Mouse (Mus musculus) hindbrain, embryonic 12.5 days (tissue): ENCODE data around the gene Camta1. TPM values are rescaled to one million over a fixed set of nuclear protein-coding genes. Genes with fewer than 3 reads are reported as not detected.

ENCODE experiments used
- ATAC-seq: fragments of 200-750 bp; cut with Nextera tagmentation; 2 replicates; pipeline ENCODE4 v1.8.0; 2017; ENCODE audit warnings: moderate TSS enrichment; ENCODE audit not compliant: low FRiP score
- H3K27ac ChIP-seq: fragments of 300-500 bp; sonication (generic); 2 replicates; pipeline ENCODE4 v1.5.1; 2016; ENCODE audit warnings: mild to moderate bottlenecking
- H3K27me3 ChIP-seq: fragments of 300-500 bp; sonication (generic); 2 replicates; pipeline ENCODE4 v1.6.1; 2016; ENCODE audit warnings: mild to moderate bottlenecking
- H3K36me3 ChIP-seq: fragments of 300-500 bp; sonication (generic); 2 replicates; pipeline ENCODE4 v1.6.1; 2016; ENCODE audit warnings: mild to moderate bottlenecking
- H3K4me1 ChIP-seq: fragments of 300-500 bp; sonication (generic); 2 replicates; pipeline ENCODE4 v1.6.1; 2016
- H3K4me2 ChIP-seq: fragments of 300-500 bp; sonication (generic); replicated peaks from 2 replicates; pipeline ENCODE4 v1.6.1; 2016; ENCODE audit warnings: mild to moderate bottlenecking
- H3K4me3 ChIP-seq: fragments of 300-500 bp; sonication (generic); 2 replicates; pipeline ENCODE4 v1.5.1; 2016; ENCODE audit warnings: mild to moderate bottlenecking
- H3K9ac ChIP-seq: fragments of 300-500 bp; sonication (generic); 2 replicates; pipeline ENCODE4 v1.6.1; 2016; ENCODE audit warnings: mild to moderate bottlenecking, moderate library complexity
- H3K9me3 ChIP-seq: fragments of 300-500 bp; sonication (generic); replicated peaks from 2 replicates; pipeline ENCODE4 v1.6.1; 2016; ENCODE audit warnings: mild to moderate bottlenecking
- WGBS: fragments of 180-500 bp; shearing (Covaris S2); methylation state at CpG from one replicate; pipeline ENCODE4 v1.1.7; 2016; 5-methylcytosine and 5-hydroxymethylcytosine counted together
- polyA plus RNA-seq: library from polyadenylated mRNA; unstranded; fragments of >200 nt; fragmentation: Nextera tagmentation; extraction: Ambion mirVana; gene quantifications from 2 replicates; pipeline ENCODE4 v1.2.1, GENCODE M21; 2016

Camta1 gene
- polyA plus RNA-seq, 1 experiment from 2014 or later = 136 TPM

DNA sequence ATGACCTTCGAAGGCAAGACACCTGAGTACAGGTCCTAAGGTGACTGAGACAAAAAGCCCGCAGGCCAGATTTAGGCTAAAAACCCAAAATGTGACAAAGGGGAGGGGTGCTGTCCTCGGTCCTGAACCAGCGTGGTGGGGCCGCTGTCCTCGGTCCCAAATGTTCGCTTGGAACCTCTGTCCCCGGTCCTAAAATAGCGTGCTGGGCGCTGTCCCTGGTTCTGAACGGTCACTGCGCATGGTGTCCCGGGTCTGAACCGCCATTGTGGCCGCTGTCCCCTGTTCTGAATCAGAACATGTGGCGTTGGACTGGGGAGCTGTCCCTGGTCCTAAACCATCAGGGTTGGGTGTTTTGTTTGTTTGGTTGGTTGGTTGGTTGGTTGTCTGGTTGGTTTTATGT lies 257.2 kb downstream of the Camta1 start:
- H3K27ac ChIP-seq = no peak overlapping the region
- H3K36me3 ChIP-seq = no peaks in the 10 kb centered on the region
- no peak overlapping the region for H3K9ac ChIP-seq
- no peak overlapping the region for H3K4me3 ChIP-seq
- ATAC-seq = no peak
- H3K9me3 ChIP-seq = no peaks in the 10 kb centered on the region
- no peaks in the 10 kb centered on the region for H3K4me1 ChIP-seq
- WGBS = 8% methylated on average over 16 of the region's 16 CpGs
- peaks cover 3% of the 10 kb centered on the region; the same call in 1 of the 2 replicates for H3K27me3 ChIP-seq
- no peak overlapping the region for H3K4me2 ChIP-seq

DNA sequence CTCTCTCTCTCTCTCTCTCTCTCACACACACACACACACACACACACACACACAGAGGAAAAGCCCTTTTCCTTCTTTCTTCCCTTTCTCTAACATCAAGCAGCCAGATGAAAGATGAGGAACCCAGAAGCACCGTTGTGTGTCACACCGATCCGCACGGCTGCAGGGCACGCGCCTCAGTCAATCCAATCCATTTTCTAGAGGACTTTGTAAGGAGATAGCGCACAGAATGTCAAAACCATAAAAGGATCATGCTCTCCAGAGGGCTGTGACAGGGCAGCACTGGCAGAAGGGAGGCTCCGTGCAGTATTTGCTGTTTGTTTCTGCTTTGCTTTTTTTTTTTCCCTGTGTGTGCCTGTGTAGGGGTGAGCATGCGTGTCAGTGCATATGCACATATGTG lies 258.1 kb downstream of the Camta1 start:
- H3K27me3 ChIP-seq = peaks cover 3% of the 10 kb centered on the region; the same call in 1 of the 2 replicates
- no peak for ATAC-seq
- no peak overlapping the region for H3K9ac ChIP-seq
- H3K27ac ChIP-seq = no peak overlapping the region
- no peaks in the 10 kb centered on the region for H3K36me3 ChIP-seq
- H3K4me2 ChIP-seq = no peak overlapping the region
- 81% methylated on average over 9 of the region's 9 CpGs for WGBS
- no peak overlapping the region for H3K4me3 ChIP-seq
- H3K9me3 ChIP-seq = no peaks in the 10 kb centered on the region
- H3K4me1 ChIP-seq = no peaks in the 10 kb centered on the region

DNA sequence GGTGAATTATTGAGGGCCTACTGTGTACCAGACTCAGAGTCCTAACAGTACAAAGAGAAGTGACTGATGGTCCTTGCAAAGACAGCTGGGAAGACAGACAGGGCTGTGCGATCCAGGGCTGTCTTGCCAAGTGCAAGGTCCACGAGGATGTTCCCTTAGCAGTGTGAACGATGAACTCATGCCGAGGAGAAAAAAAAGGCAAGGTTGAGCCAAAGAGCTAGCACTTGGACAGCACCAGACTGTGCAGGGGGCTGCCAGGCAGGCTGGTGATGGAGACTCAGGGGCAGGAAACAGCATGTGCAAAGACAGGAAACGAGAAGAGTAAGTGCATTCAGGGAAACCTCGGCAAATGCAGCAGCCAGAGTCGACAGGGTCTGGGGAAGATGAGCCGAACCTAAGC lies 266.6 kb downstream of the Camta1 start:
- Histone ChIP-seq H3K4me2 (no peak overlapping the region), H3K9ac (no peak overlapping the region), H3K27me3 (no peaks in the 10 kb centered on the region), H3K27ac (no peak overlapping the region), H3K4me3 (no peak overlapping the region), H3K4me1 (no peaks in the 10 kb centered on the region), H3K36me3 (no peaks in the 10 kb centered on the region), H3K9me3 (no peaks in the 10 kb centered on the region)
- no peak for ATAC-seq
- 62% methylated on average over 8 of the region's 8 CpGs for WGBS

DNA sequence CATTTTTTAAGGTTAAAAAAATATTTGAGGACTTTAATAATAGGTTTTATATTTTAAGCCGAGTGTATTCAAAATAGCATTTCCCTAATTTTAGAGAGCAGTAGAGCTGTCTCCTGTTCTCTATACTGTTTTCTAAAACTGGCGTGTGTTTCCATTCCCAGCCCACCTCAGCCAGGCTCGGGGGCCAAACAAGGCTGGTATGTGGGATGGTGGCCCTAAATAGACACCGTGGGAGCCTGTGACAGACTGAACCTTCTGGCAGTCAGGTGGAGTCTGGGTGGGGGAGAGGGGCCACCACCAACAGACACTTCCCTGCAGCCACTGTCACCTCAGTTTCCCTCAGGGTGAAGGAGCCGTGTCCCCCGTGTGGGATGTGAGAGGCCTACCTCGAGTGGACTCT lies 268.6 kb downstream of the Camta1 start:
- Histone ChIP-seq H3K9ac (no peak overlapping the region), H3K27ac (no peak overlapping the region), H3K4me2 (no peak overlapping the region), H3K27me3 (no peaks in the 10 kb centered on the region), H3K9me3 (no peaks in the 10 kb centered on the region), H3K4me1 (no peaks in the 10 kb centered on the region), H3K4me3 (no peak overlapping the region), H3K36me3 (no peaks in the 10 kb centered on the region)
- 78% methylated on average over 7 of the region's 7 CpGs for WGBS
- no peak for ATAC-seq

DNA sequence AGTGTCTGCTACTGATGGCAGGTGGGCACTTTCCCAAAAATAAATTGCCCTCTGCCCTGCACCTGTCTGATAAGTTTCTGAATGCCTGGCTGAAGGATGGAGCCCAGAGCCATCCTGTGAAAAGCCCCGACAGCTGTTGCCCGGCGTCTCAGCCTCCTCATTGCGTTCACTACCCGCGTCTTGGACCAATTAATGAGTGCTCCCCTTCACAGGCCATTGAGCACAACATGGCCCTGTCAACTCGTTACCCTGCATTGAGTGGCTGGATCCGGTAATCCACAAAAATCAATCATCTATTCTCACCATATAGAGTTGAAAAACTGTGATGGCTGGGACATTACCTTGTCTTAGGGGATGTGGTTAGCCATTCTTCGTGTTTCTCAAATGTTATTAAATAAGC lies 275.6 kb downstream of the Camta1 start:
- no peaks in the 10 kb centered on the region for H3K36me3 ChIP-seq
- H3K9me3 ChIP-seq = no peaks in the 10 kb centered on the region
- no peak for ATAC-seq
- no peak overlapping the region for H3K4me2 ChIP-seq
- 39% methylated on average over 9 of the region's 9 CpGs for WGBS
- H3K9ac ChIP-seq = no peak overlapping the region
- H3K27ac ChIP-seq = no peak overlapping the region
- H3K4me3 ChIP-seq = no peak overlapping the region
- peaks cover 13% of the 10 kb centered on the region; the same call in 1 of the 2 replicates for H3K4me1 ChIP-seq
- no peaks in the 10 kb centered on the region for H3K27me3 ChIP-seq

DNA sequence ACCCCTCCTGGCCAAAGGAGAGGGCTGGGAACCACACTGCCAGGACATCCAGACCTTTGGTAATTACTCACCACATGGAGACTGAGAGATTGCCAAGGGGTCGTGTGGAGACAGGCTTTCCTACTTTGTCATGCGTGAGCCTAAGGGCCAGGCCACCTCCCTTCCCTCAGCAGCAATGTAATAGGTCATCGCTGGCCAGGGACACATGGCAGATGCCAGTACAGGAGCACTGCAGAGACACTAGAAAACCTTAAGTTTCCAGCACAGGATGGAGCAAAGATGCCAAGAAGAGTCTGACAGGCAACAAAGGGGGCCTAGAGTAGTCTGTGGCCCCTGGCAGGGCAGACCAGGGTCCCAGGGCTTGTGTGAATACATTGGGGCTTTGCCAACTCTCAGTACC lies 283.7 kb downstream of the Camta1 start:
- no peak overlapping the region for H3K4me3 ChIP-seq
- no peak for ATAC-seq
- H3K27ac ChIP-seq = no peak overlapping the region
- WGBS = 72% methylated on average over 3 of the region's 3 CpGs
- no peaks in the 10 kb centered on the region for H3K9me3 ChIP-seq
- H3K4me2 ChIP-seq = no peak overlapping the region
- H3K4me1 ChIP-seq = 0 out of 2 replicates have a peak, but pooled peaks cover 4% of the 10 kb centered on the region
- H3K9ac ChIP-seq = no peak overlapping the region
- no peaks in the 10 kb centered on the region for H3K36me3 ChIP-seq
- H3K27me3 ChIP-seq = no peaks in the 10 kb centered on the region

DNA sequence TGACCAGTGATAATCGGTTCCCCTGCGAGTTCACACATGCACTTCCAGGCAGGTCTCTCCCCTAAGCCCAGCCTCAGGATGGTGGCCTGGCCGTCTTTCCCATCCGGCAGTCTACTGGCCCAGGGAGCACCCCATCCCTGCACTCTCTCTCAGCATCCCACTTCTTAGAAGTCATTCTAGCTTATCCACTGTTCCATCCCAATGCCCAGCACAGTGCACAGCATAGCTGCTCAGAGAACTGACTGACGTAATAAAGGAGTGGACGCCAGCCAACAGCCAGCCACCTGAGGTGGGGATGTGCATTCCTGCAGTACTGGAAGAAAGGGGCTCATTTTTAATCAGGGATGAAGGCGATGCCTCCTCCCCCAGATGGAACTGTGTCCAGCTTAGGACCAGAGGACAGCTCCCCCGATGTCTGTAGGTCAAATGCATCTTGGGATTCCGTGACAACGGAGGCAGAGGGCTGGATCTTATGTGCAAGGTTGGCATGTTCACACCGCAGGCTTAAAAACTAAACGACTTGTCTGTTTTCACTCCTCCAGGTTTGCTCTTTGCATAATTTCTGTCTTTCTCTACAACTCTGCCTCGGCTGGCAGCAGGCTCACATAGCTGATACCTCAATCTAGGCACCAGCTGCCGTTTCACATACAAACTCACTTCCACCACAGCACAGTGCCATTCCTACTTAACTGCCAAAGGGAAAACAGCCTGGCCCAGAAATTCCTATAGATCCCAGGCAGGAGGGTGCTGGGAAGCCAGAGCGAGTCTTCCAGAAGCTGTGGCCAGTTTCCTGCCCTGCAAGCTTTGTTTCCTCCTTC lies 285.2 kb downstream of the Camta1 start:
- no peaks in the 10 kb centered on the region for H3K27me3 ChIP-seq
- 0 out of 2 replicates have a peak, but pooled peaks cover 6% of the 10 kb centered on the region for H3K4me1 ChIP-seq
- no peaks in the 10 kb centered on the region for H3K9me3 ChIP-seq
- H3K4me2 ChIP-seq = no peak overlapping the region
- H3K9ac ChIP-seq = no peak overlapping the region
- ATAC-seq = no peak
- no peak overlapping the region for H3K4me3 ChIP-seq
- H3K36me3 ChIP-seq = no peaks in the 10 kb centered on the region
- 77% methylated on average over 15 of the region's 15 CpGs for WGBS
- H3K27ac ChIP-seq = no peak overlapping the region

DNA sequence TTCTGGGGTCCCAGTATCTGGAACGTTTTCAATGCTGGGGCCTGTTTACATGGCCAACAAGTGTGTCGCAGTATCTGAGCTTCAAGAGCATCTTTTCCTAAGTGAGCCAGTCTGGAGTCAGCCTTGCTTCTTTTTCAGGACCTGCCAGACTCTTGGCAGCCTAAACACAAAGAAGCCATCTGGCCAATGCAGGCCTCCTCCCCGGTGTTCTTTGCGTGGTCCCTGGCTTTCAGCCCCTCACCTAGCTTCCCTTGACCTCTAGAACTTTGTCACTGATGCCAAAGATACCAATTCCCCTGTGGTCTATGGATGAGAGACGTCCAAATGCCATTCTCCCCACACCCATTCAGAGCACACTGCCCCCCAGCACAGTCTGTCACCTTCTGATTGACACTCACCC lies 289.0 kb downstream of the Camta1 start:
- Histone ChIP-seq H3K9ac (no peak overlapping the region), H3K4me1 (peaks cover 22% of the 10 kb centered on the region), H3K4me2 (no peak overlapping the region), H3K27me3 (peaks cover 7% of the 10 kb centered on the region; the same call in 1 of the 2 replicates), H3K36me3 (no peaks in the 10 kb centered on the region), H3K27ac (no peak overlapping the region), H3K4me3 (no peak overlapping the region), H3K9me3 (no peaks in the 10 kb centered on the region)
- ATAC-seq = no peak
- 54% methylated on average over 5 of the region's 5 CpGs for WGBS

DNA sequence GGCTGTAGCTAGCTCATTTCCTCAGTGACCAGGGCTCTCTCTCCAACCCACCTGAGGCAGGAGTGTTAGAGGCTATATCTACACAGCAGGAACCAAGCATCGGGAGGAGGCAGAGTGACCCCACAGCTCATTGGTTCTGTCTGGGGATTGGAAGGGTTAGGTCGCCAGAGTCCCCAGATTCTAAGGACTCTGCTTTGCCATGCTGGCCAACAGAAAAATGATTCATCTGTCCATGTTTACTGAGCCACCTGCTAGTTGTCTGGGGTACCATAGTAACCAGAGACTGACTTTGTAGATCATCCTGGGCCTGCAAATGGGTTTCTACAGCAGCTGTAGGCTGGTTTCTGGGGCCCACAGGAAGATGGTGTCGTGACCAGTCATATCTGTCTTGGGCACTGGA lies 292.1 kb downstream of the Camta1 start:
- no peak overlapping the region for H3K4me2 ChIP-seq
- WGBS = 79% methylated on average over 3 of the region's 3 CpGs
- H3K4me1 ChIP-seq = peaks cover 28% of the 10 kb centered on the region
- H3K27ac ChIP-seq = 0 out of 2 replicates have a peak overlapping the region, but pooled peaks have one; percentile 14
- ATAC-seq = no peak
- no peaks in the 10 kb centered on the region for H3K36me3 ChIP-seq
- no peaks in the 10 kb centered on the region for H3K9me3 ChIP-seq
- H3K4me3 ChIP-seq = no peak overlapping the region
- H3K9ac ChIP-seq = no peak overlapping the region
- H3K27me3 ChIP-seq = peaks cover 7% of the 10 kb centered on the region; the same call in 1 of the 2 replicates

DNA sequence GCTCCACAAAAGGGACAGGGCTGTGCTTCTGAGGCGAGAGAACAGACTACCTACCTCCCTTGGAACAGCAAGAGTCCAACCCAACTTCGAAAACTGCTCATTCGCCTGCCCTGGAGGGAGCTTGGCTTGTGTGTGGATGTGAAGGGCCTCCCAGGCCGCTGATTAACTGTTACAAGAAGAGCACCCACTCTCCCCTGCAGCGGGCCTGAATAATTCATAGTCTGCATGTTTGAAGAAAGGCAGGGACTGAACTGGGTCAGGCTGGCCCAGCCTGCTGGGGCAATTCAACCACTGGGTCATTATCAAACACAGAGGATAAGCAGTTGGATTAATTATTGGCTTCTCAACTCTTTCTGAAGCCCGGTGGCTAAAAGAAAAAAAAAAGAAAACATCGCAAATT lies 292.8 kb downstream of the Camta1 start:
- no peak overlapping the region for H3K4me2 ChIP-seq
- peaks cover 31% of the 10 kb centered on the region for H3K4me1 ChIP-seq
- H3K9ac ChIP-seq = no peak overlapping the region
- peaks cover 7% of the 10 kb centered on the region; the same call in 1 of the 2 replicates for H3K27me3 ChIP-seq
- H3K27ac ChIP-seq = 0 out of 2 replicates have a peak overlapping the region, but pooled peaks have one; percentile 7
- no peaks in the 10 kb centered on the region for H3K36me3 ChIP-seq
- H3K4me3 ChIP-seq = no peak overlapping the region
- ATAC-seq = no peak
- no peaks in the 10 kb centered on the region for H3K9me3 ChIP-seq
- WGBS = 57% methylated on average over 7 of the region's 7 CpGs

DNA sequence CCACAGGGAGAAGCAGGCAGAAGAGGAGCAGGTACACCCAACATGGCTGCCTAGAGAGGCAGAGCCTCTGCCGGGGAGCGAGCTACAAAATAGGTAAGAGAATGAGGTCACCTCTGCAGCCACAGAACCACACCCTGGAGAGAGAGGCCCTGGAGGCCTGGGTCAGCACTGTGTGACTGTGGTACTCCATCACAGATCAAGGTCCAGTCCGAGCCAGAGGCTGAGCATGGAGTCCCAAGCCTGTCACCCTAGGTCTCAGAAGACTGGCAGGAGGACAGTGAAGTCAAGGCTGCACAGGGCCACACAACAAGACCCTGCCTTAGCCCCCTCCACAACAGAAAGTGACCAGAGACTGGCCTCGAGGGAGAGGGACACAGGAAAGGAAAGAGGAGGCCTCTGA lies 294.6 kb downstream of the Camta1 start:
- H3K4me3 ChIP-seq = no peak overlapping the region
- no peaks in the 10 kb centered on the region for H3K36me3 ChIP-seq
- 75% methylated on average over 4 of the region's 4 CpGs for WGBS
- no peak overlapping the region for H3K27ac ChIP-seq
- ATAC-seq = no peak
- no peak overlapping the region for H3K9ac ChIP-seq
- peaks cover 7% of the 10 kb centered on the region; the same call in 1 of the 2 replicates for H3K27me3 ChIP-seq
- no peaks in the 10 kb centered on the region for H3K9me3 ChIP-seq
- no peak overlapping the region for H3K4me2 ChIP-seq
- H3K4me1 ChIP-seq = peaks cover 29% of the 10 kb centered on the region

DNA sequence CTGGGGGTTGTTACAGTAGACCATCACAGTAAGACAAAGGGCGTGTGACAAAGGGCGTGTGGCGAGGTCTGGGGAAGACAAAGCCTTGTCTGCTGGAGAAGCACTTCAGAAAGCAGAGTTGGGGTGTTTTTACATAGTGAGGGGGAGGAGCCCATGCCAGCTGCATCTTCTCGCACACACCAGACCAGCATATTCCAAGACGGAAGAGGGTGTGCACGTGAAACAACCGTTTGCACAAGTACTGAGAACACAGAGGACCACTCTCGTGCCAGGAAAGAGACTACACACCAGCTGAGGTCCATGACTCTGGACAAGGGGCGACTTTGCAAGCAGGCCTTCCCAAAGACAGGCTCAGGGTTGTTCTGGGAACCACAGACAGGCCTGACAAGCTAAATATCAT lies 306.2 kb downstream of the Camta1 start:
- H3K27me3 ChIP-seq = no peaks in the 10 kb centered on the region
- H3K4me1 ChIP-seq = peaks cover 7% of the 10 kb centered on the region
- H3K27ac ChIP-seq = no peak overlapping the region
- ATAC-seq = no peak
- no peak overlapping the region for H3K4me2 ChIP-seq
- H3K4me3 ChIP-seq = no peak overlapping the region
- H3K9me3 ChIP-seq = no peaks in the 10 kb centered on the region
- 81% methylated on average over 9 of the region's 9 CpGs for WGBS
- H3K9ac ChIP-seq = no peak overlapping the region
- no peaks in the 10 kb centered on the region for H3K36me3 ChIP-seq

DNA sequence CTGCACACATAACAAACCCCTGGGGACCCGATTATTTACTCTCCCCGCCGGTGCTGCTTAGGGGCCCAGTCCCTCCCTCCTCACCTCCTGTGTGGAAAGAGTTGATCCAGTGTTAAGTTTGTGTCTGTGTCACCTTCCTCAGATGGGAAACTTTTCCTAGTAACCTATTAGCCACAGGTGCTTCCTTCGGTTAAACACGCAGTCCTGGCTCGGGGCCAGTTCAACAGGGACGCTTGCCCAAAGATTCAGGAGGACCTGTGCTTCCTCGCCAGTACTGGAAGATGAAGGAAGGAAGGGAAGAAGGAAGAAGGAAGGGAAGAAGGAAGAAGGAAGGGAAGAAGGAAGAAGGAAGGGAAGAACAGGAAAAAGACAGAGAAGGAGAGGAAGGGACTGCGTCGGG lies 312.2 kb downstream of the Camta1 start:
- Histone ChIP-seq H3K4me1 (peaks cover 23% of the 10 kb centered on the region), H3K36me3 (no peaks in the 10 kb centered on the region), H3K4me2 (no peak overlapping the region), H3K9ac (no peak overlapping the region), H3K27me3 (no peaks in the 10 kb centered on the region), H3K27ac (no peak overlapping the region), H3K4me3 (no peak overlapping the region), H3K9me3 (no peaks in the 10 kb centered on the region)
- ATAC-seq = no peak
- WGBS = 58% methylated on average over 10 of the region's 10 CpGs
